Mouse (Mus musculus) neutrophil, adult 5-6 weeks (primary cell): Measurements from ENCODE around the gene Syt2. TPM values are rescaled to one million over a fixed set of nuclear protein-coding genes. Genes with fewer than 3 reads are reported as not detected.

Source experiments
- ATAC-seq: fragments of 151-379, 151-347 bp; 2 replicates; pipeline ENCODE4 v1.8.0; 2017; ENCODE audit warnings: mild to moderate bottlenecking, moderate TSS enrichment; ENCODE audit not compliant: insufficient number of reproducible peaks, poor library complexity, low FRiP score, severe bottlenecking; ENCODE audit errors: extremely low read depth
- total RNA-seq: library from RNA; stranded (forward); fragments of 200-1000 nt; gene quantifications from 2 replicates; pipeline ENCODE4 v1.2.3, GENCODE M21; 2017

Syt2 gene
- total RNA-seq, 1 experiment from 2014 or later: not detected

- no peak for ATAC-seq
Observed at GRCm38 (mm10) chr1:134698486-134698885, 52.0 kb downstream of the Syt2 start.

DNA sequence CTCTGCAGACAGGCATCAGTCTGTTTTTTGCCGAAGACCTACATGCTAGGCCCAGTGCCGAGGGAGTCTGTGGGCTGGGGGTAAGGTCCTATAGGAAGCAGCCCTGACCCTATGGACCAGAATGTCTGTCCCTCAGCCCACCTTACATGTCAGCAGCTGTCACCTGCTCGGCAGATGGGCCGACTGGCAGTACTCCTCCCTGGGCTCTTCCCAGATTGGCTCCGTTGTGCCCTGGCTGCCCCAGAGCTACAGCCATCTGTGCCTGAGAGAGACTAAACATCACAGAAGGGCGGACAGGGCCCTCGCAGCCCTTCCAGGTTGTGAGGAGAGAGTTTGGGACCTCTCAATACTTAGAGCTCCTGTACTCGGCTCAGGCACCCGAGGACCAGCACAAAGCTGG is 52.9 kb downstream of the Syt2 start:
- ATAC-seq: no peak

DNA sequence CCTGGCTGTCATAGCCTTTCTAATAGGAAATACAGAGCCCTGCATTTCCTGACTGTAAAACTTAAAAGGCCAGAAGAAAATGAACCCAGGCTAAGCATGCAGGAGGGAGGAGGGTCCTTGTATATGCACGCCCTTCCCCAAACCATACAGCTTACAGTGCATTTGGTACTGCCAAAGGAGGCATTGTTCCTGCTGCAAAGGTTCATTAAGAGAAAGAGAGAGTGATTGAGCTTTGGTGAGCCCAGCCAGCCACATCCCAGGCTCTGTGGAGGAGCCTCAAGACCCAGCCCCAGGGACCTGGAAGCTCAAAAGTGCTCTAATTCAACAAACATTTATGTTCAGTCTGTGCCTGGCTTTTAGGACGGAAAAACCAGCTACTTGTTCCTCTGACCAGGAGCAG is 53.7 kb downstream of the Syt2 start:
- ATAC-seq: no peak

DNA sequence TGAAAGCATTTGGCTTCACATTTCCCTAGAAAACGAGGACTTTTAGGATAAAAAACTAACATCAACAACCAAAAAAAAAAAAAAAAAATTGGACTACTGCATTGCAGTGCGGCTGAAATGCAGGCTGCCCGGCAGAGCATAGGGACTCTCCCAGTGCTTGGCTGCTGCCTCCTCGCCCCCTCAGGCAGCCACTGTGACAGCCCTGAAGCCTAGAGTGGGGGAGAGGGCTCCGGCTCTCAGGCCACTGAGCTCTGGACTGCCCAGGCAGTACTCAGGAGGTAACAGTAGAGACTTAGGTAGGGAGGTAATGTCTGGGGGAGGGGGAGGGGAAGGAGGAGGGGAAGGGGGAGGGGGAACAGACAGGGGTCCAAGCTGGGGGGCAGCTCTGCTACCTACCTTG is 54.2 kb downstream of the Syt2 start:
- ATAC-seq: no peak

- no peak for ATAC-seq
Observed at GRCm38 (mm10) chr1:134701191-134701590, 54.7 kb downstream of the Syt2 start.

- no peak for ATAC-seq
Observed at GRCm38 (mm10) chr1:134703232-134703631, 56.8 kb downstream of the Syt2 start.

- no peak for ATAC-seq
Observed at GRCm38 (mm10) chr1:134704396-134705306, 58.2 kb downstream of the Syt2 start.

- ATAC-seq: no peak
Observed at GRCm38 (mm10) chr1:134706549-134706948, 60.1 kb downstream of the Syt2 start.

- no peak for ATAC-seq
Observed at GRCm38 (mm10) chr1:134707516-134707915, 61.0 kb downstream of the Syt2 start.

- no peak for ATAC-seq
Observed at GRCm38 (mm10) chr1:134708274-134708673, 61.8 kb downstream of the Syt2 start.

DNA sequence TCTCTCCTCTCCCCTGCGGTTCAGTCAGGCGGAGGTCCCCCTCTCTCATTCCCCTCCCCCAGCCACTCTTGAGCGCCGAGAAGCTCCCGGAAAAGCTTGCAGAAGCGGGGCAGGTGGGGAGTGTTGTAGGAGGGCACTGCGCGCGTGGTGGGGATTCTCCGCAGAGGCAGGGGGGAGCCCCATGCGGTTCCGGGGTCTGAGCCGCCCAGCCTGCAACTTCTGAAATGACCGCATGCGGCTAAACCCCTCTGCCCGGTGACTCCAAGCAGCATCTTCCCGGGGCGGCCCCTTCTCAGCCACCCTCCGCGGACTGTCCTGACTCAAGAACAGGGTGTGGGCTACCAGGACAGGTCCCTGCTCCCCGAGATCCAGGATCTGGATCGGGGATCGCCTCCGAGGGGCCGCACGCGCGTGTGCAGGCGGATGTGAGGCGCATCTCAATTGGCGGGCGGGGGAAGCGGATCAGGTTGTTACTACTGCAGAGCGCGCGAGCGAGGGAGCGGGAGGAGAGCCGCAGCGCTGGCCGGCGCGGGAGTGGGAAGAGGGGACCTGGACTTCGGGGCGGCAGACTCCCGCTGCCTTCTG is 62.4 kb downstream of the Syt2 start:
- ATAC-seq: no peak

GRCm38 (mm10) chr1:134709411-134710306 is 63.2 kb downstream of the Syt2 start:
- ATAC-seq: no peak

DNA sequence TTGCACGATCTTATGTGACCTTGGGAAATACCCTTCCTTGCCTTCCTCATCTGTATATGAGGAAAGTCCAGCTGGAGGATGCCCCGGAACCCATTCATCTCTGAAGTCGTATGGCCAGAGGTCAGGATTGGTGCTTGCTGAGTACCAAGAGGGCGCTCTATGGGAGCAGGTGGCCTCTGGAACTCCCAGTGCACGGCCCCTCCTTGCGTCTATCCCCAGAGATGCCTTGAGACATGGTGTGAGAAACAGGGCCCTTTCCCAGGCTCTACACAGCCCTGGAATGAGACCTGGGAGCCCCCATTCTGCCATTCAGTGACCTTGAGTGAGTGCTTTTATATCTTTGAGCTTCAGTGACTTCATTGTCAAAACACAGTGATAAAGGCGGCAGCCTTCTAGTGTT is 64.6 kb downstream of the Syt2 start:
- ATAC-seq: no peak

GRCm38 (mm10) chr1:134711653-134712052 is 65.2 kb downstream of the Syt2 start:
- ATAC-seq: no peak

GRCm38 (mm10) chr1:134712781-134713299 is 66.4 kb downstream of the Syt2 start:
- ATAC-seq: no peak

DNA sequence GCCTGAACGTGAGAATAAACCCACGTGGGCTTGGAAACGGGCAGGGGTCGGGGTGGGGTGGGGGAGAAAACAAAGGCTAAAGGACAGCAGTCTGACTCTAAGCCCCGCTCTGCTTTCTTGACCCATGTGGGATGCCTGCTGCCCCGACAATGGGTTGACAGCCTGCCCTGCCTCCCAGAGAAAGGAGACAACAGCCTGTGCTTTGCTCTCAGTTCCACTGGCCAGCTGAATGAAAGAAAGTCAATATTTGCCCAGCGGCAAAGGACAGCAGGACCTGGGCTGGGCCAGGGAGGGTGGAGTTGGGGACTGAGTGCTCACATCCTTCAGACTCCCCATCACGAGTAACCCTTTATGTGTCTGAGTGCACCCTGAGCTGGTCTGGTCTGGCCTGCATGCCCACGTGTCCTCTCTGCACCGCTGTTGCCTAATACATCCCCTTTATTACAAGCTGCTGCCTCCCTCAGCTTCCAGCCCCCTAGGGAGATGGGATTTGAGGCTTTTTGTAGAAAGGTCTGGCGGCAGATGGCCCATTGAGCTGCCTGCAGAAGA is 67.0 kb downstream of the Syt2 start:
- no peak for ATAC-seq

GRCm38 (mm10) chr1:134714166-134714565 is 67.7 kb downstream of the Syt2 start:
- no peak for ATAC-seq

DNA sequence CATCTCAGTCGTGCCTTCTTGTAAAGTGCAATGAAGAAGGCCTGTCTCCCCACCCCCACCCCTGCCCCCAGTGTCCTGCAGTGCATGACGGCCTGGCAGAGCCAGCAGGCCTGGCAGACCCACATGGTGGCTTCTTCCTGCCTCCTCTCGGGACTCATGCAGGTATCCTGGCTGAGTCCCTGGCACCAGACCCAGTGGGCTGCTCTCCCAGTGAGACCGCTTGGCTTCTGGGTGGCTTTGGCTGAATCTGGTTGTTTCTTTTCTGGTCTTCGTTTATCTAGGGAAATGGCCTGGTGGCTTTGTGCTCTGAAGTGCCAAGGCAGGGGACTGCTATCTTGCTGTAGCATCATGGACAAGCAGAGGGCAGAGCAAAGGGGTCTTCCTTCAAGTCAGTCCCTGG is 68.6 kb downstream of the Syt2 start:
- ATAC-seq: no peak

DNA sequence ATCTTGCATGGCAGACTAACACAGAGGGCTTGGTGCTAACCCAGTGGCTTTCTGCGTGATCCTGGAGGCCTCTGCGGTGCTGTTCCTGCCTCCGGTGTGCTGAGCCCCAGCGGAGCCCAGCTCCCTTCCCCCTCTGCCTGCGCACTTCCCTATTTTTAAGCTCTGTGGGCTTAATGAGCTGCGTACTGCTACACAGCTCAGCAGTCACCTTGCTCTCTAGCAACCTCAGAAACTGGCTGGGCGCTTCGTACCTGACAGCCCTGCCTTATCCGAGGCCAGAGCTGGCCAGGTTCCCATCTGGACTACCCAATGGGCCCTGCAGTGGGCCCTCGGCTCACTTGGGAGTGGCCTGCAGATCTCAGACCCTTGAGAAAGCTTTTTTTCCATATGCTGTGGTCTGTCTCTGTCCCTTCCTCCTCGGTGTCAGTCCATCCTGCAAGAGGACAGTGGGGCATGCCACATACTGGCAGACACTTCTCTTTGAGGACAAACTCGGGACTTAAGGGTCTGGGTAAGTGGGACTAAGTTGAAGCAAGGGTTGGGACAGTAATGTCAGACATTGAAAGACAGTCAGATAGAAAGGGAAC is 73.3 kb downstream of the Syt2 start:
- ATAC-seq: peak; percentile 44
